Mouse (Mus musculus) liver, embryonic 11.5 days (tissue): ENCODE measurements around the gene Tns1. TPM values are rescaled to one million over a fixed set of nuclear protein-coding genes. Genes with fewer than 3 reads are reported as not detected.

Source experiments
- ATAC-seq: fragments of 200-750 bp; cut with Nextera tagmentation; replicated peaks from 2 replicates; pipeline ENCODE4 v1.8.0; 2017; ENCODE audit warnings: moderate number of reproducible peaks, mild to moderate bottlenecking, moderate TSS enrichment, moderate library complexity; ENCODE audit not compliant: low FRiP score
- DNase-seq: peaks from one replicate; pipeline ENCODE4 v3.0.0-alpha.2; 2017; ENCODE audit warnings: low spot score
- H3K27ac ChIP-seq: fragments of 300-500 bp; sonication (generic); 2 replicates; pipeline ENCODE4 v1.5.1; 2014; ENCODE audit warnings: mild to moderate bottlenecking, low read depth, low read length, control low read depth
- H3K27me3 ChIP-seq: fragments of 300-500 bp; sonication (generic); replicated peaks from 2 replicates; pipeline ENCODE4 v1.6.1; 2014; ENCODE audit warnings: low read length, mixed read lengths; ENCODE audit not compliant: control insufficient read depth, insufficient read depth
- H3K36me3 ChIP-seq: fragments of 300-500 bp; sonication (generic); 2 replicates; pipeline ENCODE4 v1.6.1; 2014; ENCODE audit warnings: mild to moderate bottlenecking, low read length, moderate library complexity, mixed read lengths; ENCODE audit not compliant: control insufficient read depth, insufficient read depth
- H3K4me1 ChIP-seq: fragments of 300-500 bp; sonication (generic); replicated peaks from 2 replicates; pipeline ENCODE4 v1.6.1; 2014; ENCODE audit warnings: low read length, mixed read lengths; ENCODE audit not compliant: control insufficient read depth, insufficient read depth
- H3K4me2 ChIP-seq: fragments of 300-500 bp; sonication (generic); 2 replicates; pipeline ENCODE4 v1.6.1; 2014; ENCODE audit warnings: mild to moderate bottlenecking, control low read depth, moderate library complexity
- H3K4me3 ChIP-seq: fragments of 300-500 bp; sonication (generic); 2 replicates; pipeline ENCODE4 v1.5.1; 2014; ENCODE audit warnings: low read depth, low read length, control low read depth
- H3K9ac ChIP-seq: fragments of 300-500 bp; sonication (generic); 2 replicates; pipeline ENCODE4 v1.6.1; 2014; ENCODE audit warnings: low read depth, low read length, control low read depth
- H3K9me3 ChIP-seq: fragments of 300-500 bp; sonication (generic); 2 replicates; pipeline ENCODE4 v1.6.1; 2016; ENCODE audit warnings: low read length, inconsistent platforms, mixed read lengths; ENCODE audit not compliant: control insufficient read depth
- WGBS: fragments of 180-500 bp; shearing (Covaris S2); extraction: QIAGEN DNeasy Blood & Tissue Kit; methylation state at CpG from one replicate; pipeline ENCODE4 v1.1.7; 2014; 5-methylcytosine and 5-hydroxymethylcytosine counted together
- polyA plus RNA-seq: library from polyadenylated mRNA; unstranded; fragments of >200 nt; fragmentation: Nextera tagmentation; extraction: Ambion mirVana; gene quantifications from 2 replicates; pipeline ENCODE4 v1.2.1, GENCODE M21; 2014

Gene Tns1
- polyA plus RNA-seq, 1 experiment from 2014 or later, result 19.4 TPM

DNA sequence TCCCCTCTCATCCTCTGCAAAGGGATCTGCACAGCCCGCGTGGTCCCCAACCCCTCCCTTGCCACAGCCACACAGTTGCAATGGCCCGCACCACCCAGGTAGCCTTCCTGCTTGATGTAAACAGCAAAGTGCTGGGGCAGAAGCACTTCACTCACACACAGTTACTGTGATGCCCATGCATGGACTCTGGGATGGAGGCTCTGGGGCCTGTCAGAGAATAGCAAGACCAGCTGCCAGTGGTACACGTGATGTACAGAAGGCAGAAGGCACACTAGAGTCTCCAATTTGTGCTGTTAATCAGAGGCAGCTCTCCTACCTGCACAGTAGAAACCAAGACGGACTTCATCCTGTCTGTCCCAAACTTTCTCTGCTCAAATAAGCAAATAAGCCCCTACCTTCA, 181.0 kb downstream of the Tns1 start:
- no peaks in the 10 kb centered on the region for H3K4me1 ChIP-seq
- no peaks in the 10 kb centered on the region for H3K9me3 ChIP-seq
- H3K27me3 ChIP-seq, result no peaks in the 10 kb centered on the region; the same call in 1 of the 2 replicates
- no peak overlapping the region for H3K4me2 ChIP-seq
- H3K27ac ChIP-seq, result no peak overlapping the region
- no peak overlapping the region for H3K9ac ChIP-seq
- no peaks in the 10 kb centered on the region for H3K36me3 ChIP-seq
- no peak overlapping the region for H3K4me3 ChIP-seq
- 85% methylated on average over 5 of the region's 5 CpGs for WGBS
- ATAC-seq (no peak), DNase-seq (no peak)

DNA sequence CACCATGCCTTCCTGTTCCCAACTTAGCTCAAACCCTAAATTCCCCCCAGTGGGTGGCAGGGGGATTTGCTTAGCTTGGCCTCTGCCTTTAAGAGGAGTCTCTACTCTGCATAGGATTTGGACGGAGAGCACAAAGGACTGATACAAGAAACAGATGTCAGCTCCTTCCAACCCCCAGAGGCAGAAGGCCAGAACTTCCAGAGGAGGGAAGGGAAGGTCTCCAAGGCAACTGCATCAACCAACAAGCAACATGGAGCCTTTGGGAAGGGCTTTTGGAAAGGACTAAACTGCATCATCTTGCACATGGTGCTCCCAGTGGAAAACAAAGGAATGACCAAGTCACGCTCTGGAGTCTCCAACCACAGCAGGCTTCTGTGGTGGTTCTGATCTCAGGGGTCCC, 182.0 kb downstream of the Tns1 start:
- WGBS, result 75% methylated on average over 2 of the region's 2 CpGs
- Histone ChIP-seq H3K36me3 (no peaks in the 10 kb centered on the region), H3K9ac (no peak overlapping the region), H3K4me2 (no peak overlapping the region), H3K4me1 (no peaks in the 10 kb centered on the region; the same call in 1 of the 2 replicates), H3K27me3 (no peaks in the 10 kb centered on the region; the same call in 1 of the 2 replicates), H3K9me3 (no peaks in the 10 kb centered on the region), H3K27ac (no peak overlapping the region), H3K4me3 (no peak overlapping the region)
- DNase-seq (no peak), ATAC-seq (no peak)

DNA sequence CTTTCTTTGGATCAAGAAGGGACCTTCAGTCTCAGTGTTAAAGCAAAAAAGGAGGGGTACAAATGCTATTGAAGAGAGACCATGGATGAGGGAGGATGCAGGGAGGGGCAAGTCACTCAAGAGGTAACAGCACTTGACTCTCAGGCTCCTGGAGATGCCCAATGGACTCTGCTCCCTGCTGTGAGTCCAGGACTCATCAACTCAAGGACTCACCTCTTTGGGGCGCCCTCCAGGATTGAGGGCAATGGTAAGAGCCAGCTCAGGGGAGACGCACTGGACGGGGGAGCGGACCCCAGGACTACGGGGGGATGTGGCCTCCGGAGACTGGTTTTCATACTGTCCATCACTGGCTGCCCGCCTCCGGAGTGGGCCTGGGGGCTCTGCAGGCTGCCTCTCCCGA, 182.6 kb downstream of the Tns1 start:
- peaks cover 3% of the 10 kb centered on the region; the same call in 1 of the 2 replicates for H3K4me1 ChIP-seq
- H3K4me3 ChIP-seq, result no peak overlapping the region
- H3K4me2 ChIP-seq, result no peak overlapping the region
- no peaks in the 10 kb centered on the region for H3K36me3 ChIP-seq
- no peak for ATAC-seq
- DNase-seq, result no peak
- no peaks in the 10 kb centered on the region for H3K9me3 ChIP-seq
- no peaks in the 10 kb centered on the region; the same call in 1 of the 2 replicates for H3K27me3 ChIP-seq
- no peak overlapping the region for H3K27ac ChIP-seq
- H3K9ac ChIP-seq, result no peak overlapping the region
- 75% methylated on average over 9 of the region's 9 CpGs for WGBS

DNA sequence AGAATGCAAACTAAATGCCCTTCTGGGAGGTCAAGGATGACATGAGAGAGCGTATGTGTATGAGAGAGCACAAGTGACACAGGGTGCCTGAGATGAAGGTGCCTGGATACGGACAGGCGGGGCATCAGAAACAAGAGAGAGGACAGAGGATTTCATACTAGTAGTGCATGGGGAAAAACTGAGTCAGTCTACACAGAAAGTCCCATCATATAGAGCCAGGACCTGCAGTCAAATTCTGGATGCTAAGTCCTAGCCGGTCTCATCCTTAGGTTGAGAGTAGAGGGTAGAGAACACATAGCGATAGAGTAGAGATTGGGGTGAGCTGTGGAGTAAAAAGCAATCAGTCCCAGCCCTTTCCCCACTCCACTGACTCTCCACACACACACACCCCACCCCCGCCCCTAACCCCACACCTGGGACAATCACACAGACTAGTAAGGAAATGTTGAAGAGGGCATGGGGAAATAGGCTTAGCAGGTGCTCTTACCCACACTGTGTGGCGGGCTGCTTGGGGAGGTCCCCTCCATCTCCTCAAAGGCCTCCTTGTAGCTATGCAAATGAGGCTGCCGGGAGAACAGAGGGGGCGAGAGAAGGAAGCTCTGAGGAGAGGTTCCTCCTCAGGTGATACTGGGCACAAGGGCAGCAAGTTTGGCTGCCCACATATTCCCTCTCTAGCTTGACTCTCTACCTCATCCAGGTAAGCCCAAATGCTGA, 183.6 kb downstream of the Tns1 start:
- Histone ChIP-seq H3K4me3 (no peak overlapping the region), H3K27me3 (no peaks in the 10 kb centered on the region; the same call in 1 of the 2 replicates), H3K4me2 (no peak overlapping the region), H3K4me1 (peaks cover 5% of the 10 kb centered on the region), H3K9me3 (no peaks in the 10 kb centered on the region), H3K9ac (no peak overlapping the region), H3K27ac (no peak overlapping the region), H3K36me3 (no peaks in the 10 kb centered on the region)
- no peak for ATAC-seq
- WGBS, result 79% methylated on average over 9 of the region's 9 CpGs
- no peak for DNase-seq

DNA sequence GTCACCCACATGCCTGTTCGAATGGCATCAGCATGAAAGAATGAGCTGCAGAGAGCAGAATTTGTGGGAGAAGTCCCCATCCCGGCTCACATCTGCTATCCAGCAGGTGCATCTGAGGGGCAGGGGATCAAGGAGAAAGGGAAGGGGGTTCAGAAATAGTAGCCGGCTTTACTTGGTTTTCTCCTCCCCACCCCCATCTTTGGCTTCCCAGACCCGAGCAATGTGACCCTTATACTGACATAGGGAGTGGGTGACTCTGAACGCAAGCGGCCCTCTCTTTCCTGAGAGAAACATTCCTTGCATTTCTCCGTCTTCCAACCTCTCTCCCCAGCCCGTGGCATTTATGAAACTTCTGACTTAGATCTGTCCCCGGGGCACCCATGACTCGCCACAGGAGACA, 185.7 kb downstream of the Tns1 start:
- DNase-seq (no peak), ATAC-seq (no peak)
- Histone ChIP-seq H3K36me3 (no peaks in the 10 kb centered on the region; the same call in 1 of the 2 replicates), H3K9me3 (no peaks in the 10 kb centered on the region), H3K4me3 (no peak overlapping the region), H3K4me2 (no peak overlapping the region), H3K27me3 (no peaks in the 10 kb centered on the region; the same call in 1 of the 2 replicates), H3K4me1 (peaks cover 5% of the 10 kb centered on the region), H3K27ac (no peak overlapping the region), H3K9ac (no peak overlapping the region)
- 79% methylated on average over 10 of the region's 10 CpGs for WGBS

DNA sequence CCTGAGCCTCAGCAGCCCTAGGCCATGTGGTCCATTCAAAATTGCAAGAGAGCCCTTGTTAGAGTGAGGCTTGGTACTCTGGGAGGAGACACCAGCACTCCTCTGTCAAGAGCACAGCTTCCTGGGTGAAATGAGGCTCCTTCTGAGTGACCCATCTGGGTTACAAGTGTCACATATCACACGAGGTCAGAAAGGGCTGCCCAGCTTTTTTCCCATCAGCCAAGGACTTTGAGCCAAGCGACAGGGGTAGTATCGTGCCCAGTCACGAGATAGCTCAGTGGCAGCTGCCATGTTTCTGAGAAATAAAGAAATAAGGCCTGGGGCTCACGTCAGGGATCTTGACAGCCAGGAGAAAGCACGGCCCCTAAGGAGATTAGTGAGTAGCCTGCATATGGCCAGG, 186.4 kb downstream of the Tns1 start:
- WGBS, result 69% methylated on average over 6 of the region's 6 CpGs

DNA sequence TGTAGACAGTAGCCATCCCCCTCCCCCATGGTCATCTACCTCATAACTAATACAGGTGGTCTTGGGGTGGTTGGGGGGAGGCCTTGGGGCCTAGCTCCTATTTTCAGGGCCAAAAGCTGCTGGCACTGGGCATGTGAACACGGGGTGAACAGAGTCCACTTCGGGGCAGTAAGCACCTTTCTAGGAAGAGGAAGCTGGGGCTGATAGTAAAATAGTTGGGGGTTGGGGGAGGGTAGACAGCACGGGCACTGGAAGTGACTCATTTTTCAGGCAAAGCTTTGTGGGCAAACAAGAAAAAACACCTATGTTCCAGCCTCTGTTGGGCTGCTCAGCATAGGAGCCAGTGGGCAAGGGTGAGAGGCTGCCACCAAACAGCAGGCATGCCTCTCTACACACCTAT, 187.7 kb downstream of the Tns1 start:
- H3K4me3 ChIP-seq, result no peak overlapping the region
- no peak for DNase-seq
- H3K27me3 ChIP-seq, result no peaks in the 10 kb centered on the region
- no peak overlapping the region for H3K27ac ChIP-seq
- H3K4me1 ChIP-seq, result peaks cover 5% of the 10 kb centered on the region
- no peaks in the 10 kb centered on the region; the same call in 1 of the 2 replicates for H3K36me3 ChIP-seq
- no peaks in the 10 kb centered on the region for H3K9me3 ChIP-seq
- H3K4me2 ChIP-seq, result no peak overlapping the region
- ATAC-seq, result no peak
- no peak overlapping the region for H3K9ac ChIP-seq
- WGBS, result 27% methylated on average over 3 of the region's 3 CpGs

More for the DNA sequence above, 186.4 kb downstream of the Tns1 start:
- H3K4me1 ChIP-seq, result peaks cover 5% of the 10 kb centered on the region
- H3K27ac ChIP-seq, result no peak overlapping the region
- no peaks in the 10 kb centered on the region for H3K9me3 ChIP-seq
- no peaks in the 10 kb centered on the region; the same call in 1 of the 2 replicates for H3K27me3 ChIP-seq
- no peak for DNase-seq
- H3K4me2 ChIP-seq, result no peak overlapping the region
- H3K4me3 ChIP-seq, result no peak overlapping the region
- no peaks in the 10 kb centered on the region; the same call in 1 of the 2 replicates for H3K36me3 ChIP-seq
- no peak overlapping the region for H3K9ac ChIP-seq
- no peak for ATAC-seq

DNA sequence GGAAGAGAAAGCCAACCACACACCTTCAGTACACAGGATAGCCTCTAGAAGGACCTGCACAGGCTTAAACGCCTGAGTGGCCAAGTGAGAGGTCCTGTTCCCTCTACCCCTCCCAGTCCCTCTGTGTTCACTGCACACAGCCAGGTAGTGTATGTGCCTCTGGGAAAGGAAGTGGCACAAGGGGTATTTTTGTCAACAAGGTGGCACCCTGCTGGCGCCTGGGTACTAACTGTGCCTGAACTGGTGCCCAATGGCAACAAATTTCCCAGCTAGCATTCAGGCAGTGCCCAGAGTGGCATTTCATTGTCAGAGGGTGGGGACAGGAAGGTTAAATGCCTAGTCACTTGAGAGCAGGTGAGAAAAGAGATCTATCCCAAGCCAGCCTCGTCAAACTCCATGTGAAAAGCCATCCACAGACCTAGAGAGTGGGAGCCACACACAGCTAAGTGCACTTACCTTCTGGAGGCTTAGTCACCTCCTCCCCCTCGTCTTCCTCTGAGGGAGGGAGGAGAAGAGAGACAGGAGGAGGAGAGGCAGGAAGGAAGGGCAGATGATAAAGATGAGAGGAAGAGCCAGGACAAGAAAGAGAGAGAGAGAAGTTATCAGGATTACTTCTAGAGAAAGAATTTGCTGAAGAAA, 188.7 kb downstream of the Tns1 start:
- WGBS, result 51% methylated on average over 4 of the region's 4 CpGs
- ATAC-seq, result no peak
- H3K27ac ChIP-seq, result no peak overlapping the region
- no peak overlapping the region for H3K4me3 ChIP-seq
- DNase-seq, result no peak
- H3K4me2 ChIP-seq, result no peak overlapping the region
- H3K9me3 ChIP-seq, result no peaks in the 10 kb centered on the region
- H3K36me3 ChIP-seq, result no peaks in the 10 kb centered on the region; the same call in 1 of the 2 replicates
- no peak overlapping the region for H3K9ac ChIP-seq
- peaks cover 5% of the 10 kb centered on the region for H3K4me1 ChIP-seq
- no peaks in the 10 kb centered on the region for H3K27me3 ChIP-seq

DNA sequence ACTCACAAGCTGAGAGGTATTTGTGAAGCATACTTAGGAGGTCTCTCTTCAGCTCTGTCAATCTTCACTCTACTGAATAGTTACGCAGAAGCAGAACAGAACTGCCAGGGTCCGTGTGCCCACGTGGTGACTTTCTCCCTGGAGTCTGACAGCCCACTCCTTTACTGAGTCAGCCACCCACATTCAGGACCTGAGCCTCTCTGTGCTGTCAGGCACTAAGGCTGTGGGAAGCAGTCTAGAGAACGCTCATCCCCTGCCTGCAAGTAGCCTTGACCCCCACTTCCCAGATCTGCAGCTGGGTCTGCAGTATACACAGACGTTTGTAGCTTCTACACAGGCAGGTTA, 191.1 kb downstream of the Tns1 start:
- ATAC-seq, result no peak
- H3K27ac ChIP-seq, result no peak overlapping the region

More for the DNA sequence above, 191.1 kb downstream of the Tns1 start:
- Histone ChIP-seq H3K27me3 (no peaks in the 10 kb centered on the region), H3K4me2 (no peak overlapping the region), H3K9me3 (no peaks in the 10 kb centered on the region), H3K36me3 (no peaks in the 10 kb centered on the region; the same call in 1 of the 2 replicates), H3K4me3 (no peak overlapping the region), H3K4me1 (peaks cover 11% of the 10 kb centered on the region), H3K9ac (no peak overlapping the region)
- WGBS, result 72% methylated on average over 5 of the region's 5 CpGs
- no peak for DNase-seq
